Mouse (Mus musculus) thymus, adult 2 months (tissue): ENCODE results near the gene Slc38a4.

Source experiments
- CTCF ChIP-seq: fragments of 200-500 bp; IDR thresholded peaks from 2 replicates; pipeline ENCODE4 v1.5.1; 2012; ENCODE audit warnings: mild to moderate bottlenecking, control low read depth, low read length, moderate library complexity, borderline replicate concordance; ENCODE audit not compliant: control insufficient read depth, poor library complexity, insufficient read depth; ENCODE audit errors: extremely low read depth
- POLR2A ChIP-seq: fragments of 200-500 bp; IDR thresholded peaks from 2 replicates; pipeline ENCODE4 v1.6.1; 2012; ENCODE audit warnings: mild to moderate bottlenecking, low read length, control low read depth, moderate library complexity; ENCODE audit not compliant: control insufficient read depth, poor library complexity, insufficient read depth; ENCODE audit errors: extremely low read depth

DNA sequence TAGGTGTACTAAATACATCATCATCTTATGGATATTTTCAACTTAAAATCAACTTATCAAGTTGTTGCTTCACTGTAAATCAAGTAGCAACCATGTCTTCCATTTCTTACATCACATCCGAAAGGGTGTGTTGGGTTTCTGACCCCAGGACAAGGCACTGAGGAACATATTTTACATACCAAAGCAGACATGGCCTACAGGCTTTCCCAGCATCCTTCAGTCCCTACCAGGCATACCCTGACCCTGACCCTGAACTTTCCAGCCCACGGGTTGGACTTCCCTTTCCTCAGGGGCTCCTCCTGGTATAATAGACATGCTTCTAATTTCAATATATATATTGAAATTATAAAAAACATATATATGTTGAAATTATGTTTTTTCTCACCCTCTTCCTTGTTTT is 33.5 kb downstream of the Slc38a4 start:
- TF ChIP-seq CTCF (no peak), POLR2A (no peak)
